Mouse (Mus musculus) heart, embryonic 14.5 days (tissue): ENCODE results near the gene Scrn1. TPM values are rescaled to one million over a fixed set of nuclear protein-coding genes. Genes with fewer than 3 reads are reported as not detected.

Experiments used
- ATAC-seq: fragments of 200-750 bp; cut with Nextera tagmentation; 2 replicates; pipeline ENCODE4 v1.8.0; 2017; ENCODE audit warnings: low read depth, moderate TSS enrichment; ENCODE audit not compliant: insufficient number of reproducible peaks, insufficient read depth, low FRiP score
- H3K27ac ChIP-seq, 2 experiments: fragments of 200-500 bp in 1 of 2; fragments of 300-500 bp in 1 of 2; sonication (generic) in 1 of 2; replicated peaks in 1 of 2; 2 replicates each; pipeline ENCODE4 v1.5.1; 2012 to 2014; ENCODE audit warnings: low read depth in 2 of 2, low read length in 2 of 2, control low read depth in 1 of 2, mild to moderate bottlenecking in 1 of 2, mixed read lengths in 1 of 2; ENCODE audit not compliant: control insufficient read depth in 1 of 2, insufficient read depth in 1 of 2
- H3K27me3 ChIP-seq: fragments of 300-500 bp; sonication (generic); 2 replicates; pipeline ENCODE4 v1.6.1; 2014; ENCODE audit warnings: mild to moderate bottlenecking, low read length, control low read depth; ENCODE audit not compliant: control insufficient read depth, insufficient read depth
- H3K36me3 ChIP-seq: fragments of 300-500 bp; sonication (generic); 2 replicates; pipeline ENCODE4 v1.6.1; 2014; ENCODE audit warnings: mild to moderate bottlenecking, control low read depth, low read length, mixed read lengths; ENCODE audit not compliant: control insufficient read depth, insufficient read depth
- H3K4me1 ChIP-seq, 2 experiments: fragments of 200-500 bp in 1 of 2; fragments of 300-500 bp in 1 of 2; sonication (generic) in 1 of 2; 2 replicates each; pipeline ENCODE4 v1.6.1; 2012 to 2014; ENCODE audit warnings: low read length in 2 of 2, control low read depth in 1 of 2, mixed read lengths in 1 of 2; ENCODE audit not compliant: control insufficient read depth in 2 of 2, insufficient read depth in 2 of 2
- H3K4me2 ChIP-seq: fragments of 300-500 bp; sonication (generic); 2 replicates; pipeline ENCODE4 v1.6.1; 2014; ENCODE audit warnings: mild to moderate bottlenecking, low read length
- H3K4me3 ChIP-seq, 2 experiments: fragments of 200-500 bp in 1 of 2; fragments of 300-500 bp in 1 of 2; sonication (generic) in 1 of 2; 2 replicates each; pipeline ENCODE4 v1.5.1; 2012 to 2014; ENCODE audit warnings: low read length in 2 of 2, mild to moderate bottlenecking in 2 of 2, control low read depth in 1 of 2, low read depth in 1 of 2, moderate library complexity in 1 of 2; ENCODE audit not compliant: control insufficient read depth in 1 of 2, insufficient read depth in 1 of 2
- H3K9ac ChIP-seq: fragments of 300-500 bp; sonication (generic); 2 replicates; pipeline ENCODE4 v1.6.1; 2014; ENCODE audit warnings: mild to moderate bottlenecking, low read length
- H3K9me3 ChIP-seq: fragments of 300-500 bp; sonication (generic); 2 replicates; pipeline ENCODE4 v1.6.1; 2016; ENCODE audit warnings: low read length, control low read depth; ENCODE audit not compliant: control insufficient read depth
- WGBS: fragments of 180-500 bp; shearing (Covaris S2); extraction: QIAGEN DNeasy Blood & Tissue Kit; methylation state at CpG from one replicate; pipeline ENCODE4 v1.1.7; 2014; 5-methylcytosine and 5-hydroxymethylcytosine counted together
- polyA plus RNA-seq: library from polyadenylated mRNA; unstranded; fragments of >200 nt; fragmentation: Nextera tagmentation; extraction: Ambion mirVana; gene quantifications from 2 replicates; pipeline ENCODE4 v1.2.1, GENCODE M21; 2014

Scrn1 gene
- polyA plus RNA-seq, 1 experiment from 2014 or later, result 11.1 TPM

DNA sequence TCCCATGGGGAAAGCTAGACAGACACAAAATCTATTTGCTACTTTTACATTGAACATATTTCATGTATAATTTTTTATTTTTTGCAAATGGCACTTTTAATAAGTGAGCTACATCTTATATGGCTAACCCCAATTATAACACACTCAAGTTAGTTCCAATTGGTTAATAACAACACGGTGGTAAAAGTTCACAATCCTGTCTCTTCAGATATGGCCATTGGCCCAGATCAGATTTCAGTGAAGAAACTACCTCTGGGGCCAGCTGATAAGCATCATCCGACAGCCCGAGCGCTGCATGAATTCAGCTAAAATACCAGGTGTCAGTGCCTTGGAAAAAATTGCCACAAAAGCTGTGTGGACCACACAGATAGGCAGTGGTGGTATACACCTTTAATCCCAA is 21.4 kb upstream of the Scrn1 start:
- Histone ChIP-seq H3K4me1 (peaks cover 2 to 14% of the 10 kb centered on the region in 2 experiments; a peak in 3 of 4 replicates), H3K4me2 (no peak overlapping the region), H3K9ac (no peak overlapping the region), H3K27me3 (no peaks in the 10 kb centered on the region), H3K27ac (no peak overlapping the region), H3K9me3 (no peaks in the 10 kb centered on the region), H3K4me3 (no peak overlapping the region), H3K36me3 (peaks cover 19% of the 10 kb centered on the region)
- no peak for ATAC-seq
- WGBS, result 77% methylated on average over 4 of the region's 4 CpGs

DNA sequence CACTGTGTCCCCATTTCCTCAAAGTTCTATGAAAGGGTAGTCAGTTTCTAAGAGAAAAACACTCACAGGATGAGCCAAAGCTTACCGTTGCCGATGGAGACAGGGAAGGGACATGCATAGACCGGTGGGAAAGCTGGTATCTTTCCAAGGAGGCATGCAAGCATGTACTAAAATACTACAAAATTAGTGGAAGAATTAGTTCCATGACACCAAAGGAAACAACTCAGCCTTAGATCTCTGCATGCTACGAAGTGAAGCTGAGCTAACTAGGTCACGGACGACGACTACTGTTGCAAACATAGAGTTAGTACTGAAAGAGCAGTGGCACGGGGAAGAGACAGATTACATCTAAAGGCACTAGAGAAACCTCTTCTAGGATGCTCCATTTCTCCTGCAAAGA is 20.6 kb upstream of the Scrn1 start:
- H3K9ac ChIP-seq, result no peak overlapping the region
- no peak for ATAC-seq
- H3K36me3 ChIP-seq, result peaks cover 25% of the 10 kb centered on the region
- no peaks in the 10 kb centered on the region for H3K9me3 ChIP-seq
- no peak overlapping the region for H3K27ac ChIP-seq
- no peak overlapping the region for H3K4me3 ChIP-seq
- H3K4me1 ChIP-seq, result peaks cover 2 to 10% of the 10 kb centered on the region in 2 experiments; a peak in 3 of 4 replicates
- H3K4me2 ChIP-seq, result no peak overlapping the region
- 80% methylated on average over 8 of the region's 8 CpGs for WGBS
- no peaks in the 10 kb centered on the region for H3K27me3 ChIP-seq

DNA sequence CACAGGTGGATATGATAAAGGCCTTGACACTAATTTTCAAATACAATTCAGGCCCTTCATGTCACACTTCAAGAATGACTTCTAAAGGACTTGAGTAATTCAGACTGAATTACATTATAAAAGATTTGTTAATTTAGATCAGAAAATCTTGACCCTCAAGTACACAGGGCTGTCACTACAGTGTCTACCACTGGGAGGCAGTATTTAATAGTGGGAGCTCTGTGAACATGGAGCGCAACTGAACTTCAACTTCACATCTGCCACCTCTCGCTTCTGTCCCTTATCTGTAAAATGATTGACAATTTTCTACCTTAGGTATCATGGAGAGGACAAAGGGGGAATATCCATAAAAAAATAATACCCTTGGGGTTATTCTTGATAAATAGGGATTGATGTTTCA is 19.9 kb upstream of the Scrn1 start:
- Histone ChIP-seq H3K4me2 (no peak overlapping the region), H3K36me3 (peaks cover 27% of the 10 kb centered on the region), H3K4me1 (peaks cover 2 to 3% of the 10 kb centered on the region in 2 experiments; a peak in 2 of 4 replicates), H3K4me3 (no peak overlapping the region), H3K9ac (no peak overlapping the region), H3K27ac (no peak overlapping the region), H3K27me3 (no peaks in the 10 kb centered on the region), H3K9me3 (no peaks in the 10 kb centered on the region)
- ATAC-seq, result no peak
- WGBS, result 26% methylated on average over 2 of the region's 2 CpGs

DNA sequence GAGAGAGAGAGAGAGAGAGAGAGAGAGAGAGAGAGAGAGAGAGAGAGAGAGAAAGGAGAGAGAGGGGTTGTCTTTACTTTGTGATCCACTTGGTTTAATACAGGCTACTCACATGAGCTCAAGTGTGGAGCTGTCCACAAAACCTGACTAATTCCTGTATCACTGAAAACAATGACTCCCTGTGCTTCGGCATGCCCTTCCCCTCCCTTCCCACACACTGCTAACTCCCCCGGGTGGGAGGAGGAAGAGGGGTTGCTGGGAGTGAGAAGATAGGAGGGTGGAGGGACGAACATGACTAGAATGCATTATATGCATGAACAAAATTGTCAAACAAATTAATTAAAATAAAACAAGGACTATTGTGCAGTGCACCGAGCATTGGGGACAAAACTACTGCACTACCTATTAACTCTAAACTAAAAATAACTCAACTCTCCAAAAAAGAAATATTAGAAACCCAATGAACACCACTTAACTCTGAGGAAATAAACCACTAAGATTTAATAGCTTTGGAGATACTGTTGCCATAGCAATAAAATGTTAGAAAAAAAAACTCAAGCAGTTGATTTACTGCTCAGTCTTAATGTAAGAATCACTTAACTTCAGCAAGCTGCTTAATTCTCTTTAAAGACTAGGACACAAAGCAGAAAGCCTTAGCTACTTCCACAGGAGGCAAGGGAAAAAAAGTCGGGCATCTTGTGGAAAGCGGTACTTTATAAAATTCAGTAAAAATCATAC is 7.1 kb upstream of the Scrn1 start:
- no peak overlapping the region for H3K4me3 ChIP-seq
- 0 out of 4 replicates have a peak, but pooled peaks cover 0 to 2% of the 10 kb centered on the region in 2 experiments for H3K4me1 ChIP-seq
- H3K27me3 ChIP-seq, result no peaks in the 10 kb centered on the region
- ATAC-seq, result no peak
- no peak overlapping the region for H3K27ac ChIP-seq
- no peak overlapping the region for H3K9ac ChIP-seq
- H3K4me2 ChIP-seq, result peak overlapping the region; percentile 33
- no peaks in the 10 kb centered on the region for H3K9me3 ChIP-seq
- H3K36me3 ChIP-seq, result peaks cover 8% of the 10 kb centered on the region
- WGBS, result 39% methylated on average over 6 of the region's 6 CpGs

DNA sequence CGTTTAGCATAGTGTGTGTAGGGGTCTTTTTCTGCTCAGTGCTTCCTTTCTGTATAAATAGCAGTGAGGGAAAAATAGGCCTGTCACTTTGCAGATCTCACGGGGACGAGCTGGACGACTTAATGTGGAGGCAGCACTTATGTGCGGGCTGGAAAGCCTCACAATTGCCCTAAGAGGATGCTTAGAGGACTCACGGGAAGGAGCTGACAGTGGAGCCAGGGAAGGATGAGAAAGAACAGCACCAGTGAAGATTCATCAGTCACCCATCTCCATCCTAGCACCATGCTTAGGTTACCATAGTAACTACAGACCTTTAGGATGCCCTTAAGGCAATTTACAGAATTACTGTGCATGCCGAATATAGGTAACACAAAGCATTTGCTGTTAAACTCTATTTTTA is 3.5 kb upstream of the Scrn1 start:
- no peaks in the 10 kb centered on the region for H3K9me3 ChIP-seq
- no peak overlapping the region for H3K27ac ChIP-seq
- peaks cover 4% of the 10 kb centered on the region; the same call in 1 of the 2 replicates for H3K27me3 ChIP-seq
- 0 out of 4 replicates have a peak, but pooled peaks cover 2 to 7% of the 10 kb centered on the region in 2 experiments for H3K4me1 ChIP-seq
- 33% methylated on average over 7 of the region's 7 CpGs for WGBS
- no peak overlapping the region for H3K4me3 ChIP-seq
- no peak for ATAC-seq
- no peaks in the 10 kb centered on the region for H3K36me3 ChIP-seq
- no peak overlapping the region for H3K4me2 ChIP-seq
- no peak overlapping the region for H3K9ac ChIP-seq

DNA sequence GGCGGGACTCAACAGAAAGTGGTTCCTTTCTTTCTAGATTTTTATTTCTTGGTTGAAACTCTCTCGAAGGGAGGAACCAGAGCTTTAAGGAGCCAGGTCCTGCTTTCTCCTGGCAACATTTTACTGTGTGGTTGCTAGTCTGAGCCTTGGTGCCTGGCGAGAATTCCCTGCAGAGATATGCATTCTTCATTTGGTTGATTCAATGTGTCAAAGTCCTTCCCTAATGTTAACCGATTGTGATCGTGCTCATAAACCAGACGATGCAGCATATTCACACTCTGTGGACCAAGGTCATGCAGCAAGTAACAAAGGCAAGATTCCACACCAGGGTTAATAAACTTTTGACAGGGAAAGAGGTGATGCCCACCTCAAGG is 244 bp upstream of the Scrn1 start:
- Histone ChIP-seq H3K4me3 (peak overlapping the region; percentile 56 to 60), H3K9me3 (no peaks in the 10 kb centered on the region), H3K4me2 (peak overlapping the region; percentile 98), H3K4me1 (peaks cover 0 to 7% of the 10 kb centered on the region in 2 experiments; a peak in 1 of 4 replicates), H3K9ac (peak overlapping the region; percentile 73), H3K27me3 (peaks cover 7% of the 10 kb centered on the region; the same call in 1 of the 2 replicates), H3K36me3 (no peaks in the 10 kb centered on the region), H3K27ac (no peak overlapping the region)
- ATAC-seq, result no peak
- WGBS, result 19% methylated on average over 6 of the region's 6 CpGs

DNA sequence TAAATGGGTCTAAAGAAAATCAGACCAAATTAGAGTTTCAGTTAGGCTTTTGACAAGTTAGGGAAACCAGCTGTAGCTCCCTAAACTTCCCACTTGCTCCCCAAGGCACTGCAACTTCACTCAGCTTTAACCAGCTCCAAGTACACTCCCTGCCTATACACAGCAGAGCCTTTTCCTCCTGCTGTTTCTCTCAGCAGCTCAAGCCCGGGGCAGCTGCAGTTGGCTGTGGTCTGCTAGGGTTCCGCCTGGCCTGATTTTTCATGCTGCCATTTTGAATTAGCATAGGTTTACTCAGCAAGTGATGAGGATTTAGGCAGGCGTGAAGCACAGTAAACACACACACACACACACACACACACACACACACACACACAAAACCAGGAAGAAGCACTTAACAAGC is 1.3 kb downstream of the Scrn1 start:
- Histone ChIP-seq H3K27me3 (peaks cover 7% of the 10 kb centered on the region; the same call in 1 of the 2 replicates), H3K9me3 (no peaks in the 10 kb centered on the region), H3K27ac (no peak overlapping the region), H3K4me3 (no peak overlapping the region), H3K9ac (no peak overlapping the region), H3K4me2 (peak overlapping the region; percentile 98), H3K4me1 (peaks cover 0 to 7% of the 10 kb centered on the region in 2 experiments; a peak in 1 of 4 replicates), H3K36me3 (no peaks in the 10 kb centered on the region)
- WGBS, result 59% methylated on average over 3 of the region's 3 CpGs
- no peak for ATAC-seq
